Mouse (Mus musculus) liver, embryonic 14.5 days (tissue): Measurements from ENCODE around the gene Rhpn2. TPM values are rescaled to one million over a fixed set of nuclear protein-coding genes. Genes with fewer than 3 reads are reported as not detected.

ENCODE experiments used
- ATAC-seq: fragments of 200-750 bp; cut with Nextera tagmentation; 2 replicates; pipeline ENCODE4 v1.8.0; 2017; ENCODE audit warnings: moderate number of reproducible peaks, mild to moderate bottlenecking, moderate library complexity; ENCODE audit not compliant: insufficient read depth
- DNase-seq, 3 experiments: peaks; one replicate each; pipeline ENCODE4 v3.0.0-alpha.2; 2012 to 2013; ENCODE audit warnings: low read depth in 3 of 3, low spot score in 3 of 3
- H3K27ac ChIP-seq: fragments of 300-500 bp; sonication (generic); 2 replicates; pipeline ENCODE4 v1.5.1; 2014; ENCODE audit warnings: moderate library complexity, mild to moderate bottlenecking, control low read depth, inconsistent platforms
- H3K27me3 ChIP-seq: fragments of 300-500 bp; sonication (generic); 2 replicates; pipeline ENCODE4 v1.6.1; 2014; ENCODE audit warnings: mild to moderate bottlenecking, low read length, moderate library complexity; ENCODE audit not compliant: control insufficient read depth, insufficient read depth
- H3K36me3 ChIP-seq: fragments of 300-500 bp; sonication (generic); replicated peaks from 2 replicates; pipeline ENCODE4 v1.6.1; 2014; ENCODE audit warnings: low read depth; ENCODE audit not compliant: control insufficient read depth, insufficient read depth
- H3K4me1 ChIP-seq, 2 experiments: fragments of 200-500 bp in 1 of 2; fragments of 300-500 bp in 1 of 2; sonication (generic) in 1 of 2; replicated peaks; 2 replicates each; pipeline ENCODE4 v1.6.1; 2012 to 2014; ENCODE audit warnings: antibody characterized with exemption in 1 of 2, inconsistent platforms in 1 of 2, low read length in 1 of 2; ENCODE audit not compliant: control insufficient read depth in 2 of 2, insufficient read depth in 2 of 2
- H3K4me2 ChIP-seq: fragments of 300-500 bp; sonication (generic); 2 replicates; pipeline ENCODE4 v1.6.1; 2014; ENCODE audit warnings: low read depth, mild to moderate bottlenecking, control low read depth, moderate library complexity
- H3K4me3 ChIP-seq, 2 experiments: fragments of 200-500 bp in 1 of 2; fragments of 300-500 bp in 1 of 2; sonication (generic) in 1 of 2; 2 replicates each; pipeline ENCODE4 v1.5.1; 2012 to 2014; ENCODE audit warnings: low read depth in 2 of 2, low read length in 2 of 2, mild to moderate bottlenecking in 2 of 2, control low read depth in 1 of 2, inconsistent platforms in 1 of 2, moderate library complexity in 1 of 2; ENCODE audit not compliant: insufficient read depth in 1 of 2
- H3K9ac ChIP-seq: fragments of 300-500 bp; sonication (generic); replicated peaks from 2 replicates; pipeline ENCODE4 v1.6.1; 2014; ENCODE audit warnings: mild to moderate bottlenecking, control low read depth, moderate library complexity
- H3K9me3 ChIP-seq: fragments of 300-500 bp; sonication (generic); 2 replicates; pipeline ENCODE4 v1.6.1; 2016; ENCODE audit warnings: low read length, mixed read lengths; ENCODE audit not compliant: control insufficient read depth
- CTCF ChIP-seq: IDR thresholded peaks from 2 replicates; pipeline ENCODE4 v1.5.1; 2016; ENCODE audit warnings: antibody characterized with exemption, low read depth, control low read depth
- EP300 ChIP-seq: IDR thresholded peaks from 2 replicates; pipeline ENCODE4 v1.6.1; 2016; ENCODE audit warnings: antibody characterized with exemption, low read depth
- WGBS: fragments of 180-500 bp; shearing (Covaris S2); extraction: QIAGEN DNeasy Blood & Tissue Kit; methylation state at CpG from one replicate; pipeline ENCODE4 v1.1.7; 2014; ENCODE audit not compliant: insufficient replicate concordance; 5-methylcytosine and 5-hydroxymethylcytosine counted together
- polyA plus RNA-seq, 2 experiments: library from polyadenylated mRNA; depleted of rRNA in 1 of 2; stranded (reverse) in 1 of 2; unstranded in 1 of 2; fragments of >200 nt; fragmentation: Nextera tagmentation in 1 of 2; extraction: Ambion mirVana in 1 of 2; gene quantifications; 2 replicates each; pipeline versions ENCODE4 v1.2.1 to v1.2.3; 2012 to 2014

The Rhpn2 gene
- polyA plus RNA-seq, 2 experiments = 2.8 to 3.0 TPM

DNA sequence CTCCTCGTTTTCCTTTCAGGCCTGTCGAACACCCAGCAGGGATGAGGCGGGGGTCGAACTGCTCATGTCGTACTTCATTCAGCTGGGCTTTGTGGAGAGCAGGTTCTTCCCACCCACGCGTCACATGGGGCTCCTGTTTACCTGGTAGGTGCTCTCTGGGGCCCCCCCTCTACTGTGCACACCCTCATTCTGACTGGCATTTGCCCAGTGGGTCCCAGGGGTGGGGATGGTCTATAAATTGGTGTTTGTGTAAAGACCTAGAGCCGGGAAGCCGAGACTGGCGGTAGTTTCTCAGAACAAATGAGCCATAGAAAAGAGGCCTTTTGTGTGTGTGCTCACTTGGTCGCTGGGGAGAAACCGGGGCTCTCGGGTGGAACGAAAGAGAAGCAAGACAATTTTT is 37.1 kb downstream of the Rhpn2 start:
- H3K4me1 ChIP-seq = peaks cover 0 to 2% of the 10 kb centered on the region in 2 experiments; a peak in 1 of 4 replicates
- DNase-seq (no peak), ATAC-seq (no peak)
- H3K27me3 ChIP-seq = no peaks in the 10 kb centered on the region
- H3K36me3 ChIP-seq = no peaks in the 10 kb centered on the region
- WGBS = 69% methylated on average over 14 of the region's 14 CpGs
- H3K4me2 ChIP-seq = no peak overlapping the region
- no peaks in the 10 kb centered on the region for H3K9me3 ChIP-seq
- no peak for TF ChIP-seq CTCF
- no peak for TF ChIP-seq EP300
- H3K27ac ChIP-seq = no peak overlapping the region
- no peak overlapping the region for H3K9ac ChIP-seq
- H3K4me3 ChIP-seq = no peak overlapping the region

DNA sequence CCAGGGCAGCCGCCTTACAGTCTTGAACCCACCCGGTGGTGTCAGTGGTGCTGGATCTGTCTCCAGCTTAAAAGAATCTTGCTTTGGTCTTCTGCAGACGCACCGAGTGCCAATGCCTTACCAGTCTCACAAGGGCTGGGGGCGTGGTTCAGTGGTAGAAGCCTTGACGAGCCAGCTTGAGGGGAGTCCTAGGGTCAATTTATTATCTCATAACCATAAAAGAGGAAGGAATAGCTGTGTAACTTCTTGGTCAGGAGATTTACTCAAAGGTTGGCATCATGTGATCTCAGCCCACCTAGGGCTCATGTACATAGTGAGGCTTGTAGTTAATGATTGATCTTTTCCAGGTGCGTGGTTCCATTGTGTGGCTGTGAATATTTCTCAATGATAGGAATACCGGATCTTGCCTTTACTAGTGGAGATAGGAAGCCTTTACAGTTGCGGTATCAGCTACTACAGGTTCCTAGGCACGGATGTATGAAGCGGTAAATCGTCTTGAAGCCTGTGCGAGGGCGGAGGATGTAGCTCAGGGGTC is 38.6 kb downstream of the Rhpn2 start:
- H3K4me2 ChIP-seq = no peak overlapping the region
- H3K9me3 ChIP-seq = no peaks in the 10 kb centered on the region
- ATAC-seq (no peak), DNase-seq (no peak)
- no peak overlapping the region for H3K9ac ChIP-seq
- WGBS = 67% methylated on average over 14 of the region's 14 CpGs
- H3K36me3 ChIP-seq = no peaks in the 10 kb centered on the region
- TF ChIP-seq CTCF (no peak), EP300 (no peak)
- H3K4me1 ChIP-seq = peaks cover 0 to 2% of the 10 kb centered on the region in 2 experiments; a peak in 1 of 4 replicates
- no peak overlapping the region for H3K4me3 ChIP-seq
- H3K27ac ChIP-seq = no peak overlapping the region
- H3K27me3 ChIP-seq = no peaks in the 10 kb centered on the region

DNA sequence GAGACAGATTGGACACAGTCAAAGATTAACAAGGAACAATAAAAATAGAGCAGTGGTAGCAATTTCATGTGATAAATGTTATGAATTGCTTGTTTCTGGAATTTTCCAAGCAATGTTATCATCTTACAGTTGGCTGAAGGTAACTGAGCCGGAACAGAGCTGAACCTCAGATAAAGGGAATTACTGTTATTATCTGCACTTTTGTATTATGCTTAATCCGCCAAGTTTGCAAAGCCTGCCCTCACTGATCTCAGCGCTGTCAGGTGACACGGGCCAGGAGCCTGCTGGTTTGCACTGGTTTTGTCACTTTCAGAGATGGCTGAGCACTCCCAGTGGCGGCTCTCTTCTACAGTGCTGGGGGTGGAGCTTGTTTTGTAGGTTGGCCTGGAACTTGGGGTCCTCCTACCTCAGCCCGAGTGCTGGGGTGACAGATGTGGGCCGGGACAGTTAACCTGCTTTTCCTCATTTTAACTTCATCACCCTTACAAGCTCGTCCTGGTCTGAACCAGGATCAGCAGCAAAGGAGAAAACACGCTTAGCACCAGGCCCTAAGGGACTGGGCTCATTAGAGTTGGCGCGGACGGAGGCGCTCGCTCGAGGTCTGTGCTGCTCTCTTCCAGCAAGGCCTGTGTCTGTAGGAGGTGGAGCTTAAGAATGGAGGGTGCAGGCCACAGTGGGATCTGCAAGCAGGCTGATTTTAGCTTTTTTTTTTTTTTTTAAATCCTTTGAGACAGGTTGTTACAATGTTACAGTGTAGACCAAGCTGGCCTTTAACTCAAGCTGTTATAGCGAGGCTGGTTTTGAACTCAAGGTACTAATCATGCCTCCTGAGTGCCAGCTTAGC is 39.4 kb downstream of the Rhpn2 start:
- Histone ChIP-seq H3K4me2 (no peak overlapping the region), H3K4me1 (peaks cover 0 to 2% of the 10 kb centered on the region in 2 experiments; a peak in 1 of 4 replicates), H3K36me3 (no peaks in the 10 kb centered on the region), H3K27ac (no peak overlapping the region), H3K9me3 (no peaks in the 10 kb centered on the region), H3K9ac (no peak overlapping the region), H3K4me3 (no peak overlapping the region), H3K27me3 (no peaks in the 10 kb centered on the region)
- 60% methylated on average over 16 of the region's 16 CpGs for WGBS
- DNase-seq = no peak
- peak; percentile 37; the same call in 1 of the 2 replicates for ATAC-seq
- TF ChIP-seq EP300 (no peak), CTCF (no peak)

DNA sequence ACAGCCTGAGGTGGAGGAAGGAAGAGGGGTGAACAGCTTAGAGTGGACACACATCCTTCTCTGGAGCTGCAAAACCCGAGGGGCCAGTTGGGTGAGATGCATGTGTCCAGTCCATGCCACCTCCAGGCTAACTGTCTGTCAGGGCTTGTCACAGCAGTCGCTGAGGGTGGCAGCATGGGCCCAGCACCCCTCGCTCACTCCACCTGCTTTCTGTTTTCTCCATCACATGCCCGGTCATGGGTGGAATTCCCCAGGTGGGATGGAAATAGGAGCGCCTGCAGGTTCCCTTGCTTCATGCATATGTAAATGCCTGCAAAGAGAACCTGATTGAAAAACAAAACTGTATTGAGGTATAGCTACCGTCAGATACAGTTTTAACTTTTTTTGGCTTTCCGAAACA is 40.3 kb downstream of the Rhpn2 start:
- H3K27me3 ChIP-seq = no peaks in the 10 kb centered on the region
- H3K4me2 ChIP-seq = no peak overlapping the region
- DNase-seq (no peak), ATAC-seq (no peak)
- TF ChIP-seq CTCF = no peak
- TF ChIP-seq EP300 = no peak
- no peak overlapping the region for H3K4me3 ChIP-seq
- peaks cover 0 to 2% of the 10 kb centered on the region in 2 experiments; a peak in 1 of 4 replicates for H3K4me1 ChIP-seq
- no peak overlapping the region for H3K27ac ChIP-seq
- H3K9me3 ChIP-seq = no peaks in the 10 kb centered on the region
- no peak overlapping the region for H3K9ac ChIP-seq
- WGBS = 65% methylated on average over 7 of the region's 7 CpGs
- H3K36me3 ChIP-seq = no peaks in the 10 kb centered on the region

DNA sequence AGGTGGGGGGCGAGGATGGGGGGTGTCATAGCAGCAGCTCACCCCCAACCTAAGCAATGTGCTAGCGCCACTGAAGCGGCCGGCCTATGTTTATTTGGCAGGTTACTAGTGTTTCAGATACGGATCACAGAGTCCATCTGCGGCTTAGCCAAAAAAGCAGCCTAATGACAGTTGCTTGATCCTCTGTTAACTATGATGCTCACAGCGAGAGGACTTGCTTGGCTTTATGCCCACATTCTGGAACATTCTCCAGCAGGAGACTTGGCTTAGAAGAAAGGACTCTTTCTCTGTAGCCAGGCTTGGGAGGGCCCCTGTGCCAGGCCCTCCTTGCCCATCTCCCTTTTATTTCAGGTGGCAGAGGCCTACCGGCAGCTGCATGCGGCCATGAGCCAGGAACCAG is 42.7 kb downstream of the Rhpn2 start:
- no peak for DNase-seq
- WGBS = 80% methylated on average over 9 of the region's 9 CpGs
- no peak overlapping the region for H3K27ac ChIP-seq
- no peak for TF ChIP-seq EP300
- TF ChIP-seq CTCF = no peak
- H3K27me3 ChIP-seq = no peaks in the 10 kb centered on the region
- H3K36me3 ChIP-seq = no peaks in the 10 kb centered on the region
- ATAC-seq = no peak
- no peaks in the 10 kb centered on the region for H3K9me3 ChIP-seq
- peaks cover 0 to 2% of the 10 kb centered on the region in 2 experiments; a peak in 1 of 4 replicates for H3K4me1 ChIP-seq
- no peak overlapping the region for H3K4me3 ChIP-seq
- no peak overlapping the region for H3K4me2 ChIP-seq
- H3K9ac ChIP-seq = no peak overlapping the region
